Mouse (Mus musculus) heart, embryonic 13.5 days (tissue): Measurements from ENCODE around the gene Edem2. TPM values are rescaled to one million over a fixed set of nuclear protein-coding genes. Genes with fewer than 3 reads are reported as not detected.

ENCODE experiments used
- ATAC-seq: fragments of 200-750 bp; cut with Nextera tagmentation; 2 replicates; pipeline ENCODE4 v1.8.0; 2017; ENCODE audit warnings: moderate TSS enrichment; ENCODE audit not compliant: insufficient number of reproducible peaks, low FRiP score, low TSS enrichment; ENCODE audit errors: extremely low read depth
- H3K27ac ChIP-seq: fragments of 300-500 bp; sonication (generic); replicated peaks from 2 replicates; pipeline ENCODE4 v1.5.1; 2015; ENCODE audit warnings: moderate library complexity, mild to moderate bottlenecking, inconsistent platforms
- H3K27me3 ChIP-seq: fragments of 300-500 bp; sonication (generic); replicated peaks from 2 replicates; pipeline ENCODE4 v1.6.1; 2015; ENCODE audit warnings: mild to moderate bottlenecking, inconsistent platforms
- H3K36me3 ChIP-seq: fragments of 300-500 bp; sonication (generic); 2 replicates; pipeline ENCODE4 v1.6.1; 2015; ENCODE audit warnings: mild to moderate bottlenecking, inconsistent platforms
- H3K4me1 ChIP-seq: fragments of 300-500 bp; sonication (generic); 2 replicates; pipeline ENCODE4 v1.6.1; 2015; ENCODE audit warnings: inconsistent platforms
- H3K4me2 ChIP-seq: fragments of 300-500 bp; sonication (generic); 2 replicates; pipeline ENCODE4 v1.6.1; 2015; ENCODE audit warnings: inconsistent platforms, mild to moderate bottlenecking, moderate library complexity
- H3K4me3 ChIP-seq: fragments of 300-500 bp; sonication (generic); 2 replicates; pipeline ENCODE4 v1.5.1; 2015; ENCODE audit warnings: moderate library complexity, mild to moderate bottlenecking, inconsistent platforms
- H3K9ac ChIP-seq: fragments of 300-500 bp; sonication (generic); 2 replicates; pipeline ENCODE4 v1.6.1; 2015; ENCODE audit warnings: inconsistent platforms, mild to moderate bottlenecking, moderate library complexity
- H3K9me3 ChIP-seq: fragments of 300-500 bp; sonication (generic); 2 replicates; pipeline ENCODE4 v1.6.1; 2016; ENCODE audit warnings: inconsistent platforms
- whole genome bisulfite sequencing: fragments of 180-500 bp; shearing (Covaris S2); methylation state at CpG from one replicate; pipeline ENCODE4 v1.1.7; 2015; ENCODE audit warnings: mixed read lengths; 5-methylcytosine and 5-hydroxymethylcytosine counted together
- polyA plus RNA-seq: library from polyadenylated mRNA; unstranded; fragments of >200 nt; fragmentation: Nextera tagmentation; extraction: Ambion mirVana; gene quantifications from 2 replicates; pipeline ENCODE4 v1.2.1, GENCODE M21; 2015

The Edem2 gene
- polyA plus RNA-seq = 23.1 and 25.4 TPM in 2 replicates

DNA sequence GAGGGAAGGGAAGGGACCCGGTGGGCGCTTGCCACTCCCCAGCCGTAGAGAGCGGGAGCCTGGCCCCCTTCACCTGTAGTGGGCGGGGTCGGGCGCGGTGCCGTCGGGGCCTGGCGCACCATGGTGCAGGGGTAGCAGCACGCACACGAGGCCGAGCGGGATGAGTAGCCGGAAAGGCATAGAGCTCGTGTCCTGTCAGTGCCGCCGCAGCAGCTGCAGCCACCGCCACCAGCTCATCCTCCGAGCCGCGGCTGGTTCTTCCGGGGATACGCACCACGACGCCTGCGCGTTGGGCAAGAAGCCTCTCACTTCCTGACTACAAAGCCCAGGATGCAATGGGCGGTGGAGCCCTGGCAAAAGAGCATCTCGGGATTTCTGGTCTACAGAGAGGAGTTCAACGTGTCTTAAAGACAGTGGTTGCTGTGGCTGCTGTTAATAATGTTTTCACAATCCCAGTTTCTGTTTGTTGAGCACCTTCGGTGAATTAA is at the start of gene Edem2:
Gene Edem2, minus strand, starts transcription at position 318 of the 488 bp plus-strand sequence.
- Histone ChIP-seq H3K9me3 (no peaks in the 10 kb centered on the region), H3K9ac (peak within 1 kb of the TSS; percentile 88), H3K4me3 (peak within 1 kb of the TSS; percentile 87), H3K27me3 (no peaks in the 10 kb centered on the region), H3K27ac (no peak within 1 kb of the TSS), H3K4me1 (peaks cover 10% of the 10 kb centered on the region), H3K4me2 (peak within 1 kb of the TSS; percentile 93), H3K36me3 (peaks cover 9% of the 10 kb centered on the region)
- ATAC-seq = peak; percentile 61
- WGBS = under 1% methylated on average over 33 of the region's 33 CpGs

DNA sequence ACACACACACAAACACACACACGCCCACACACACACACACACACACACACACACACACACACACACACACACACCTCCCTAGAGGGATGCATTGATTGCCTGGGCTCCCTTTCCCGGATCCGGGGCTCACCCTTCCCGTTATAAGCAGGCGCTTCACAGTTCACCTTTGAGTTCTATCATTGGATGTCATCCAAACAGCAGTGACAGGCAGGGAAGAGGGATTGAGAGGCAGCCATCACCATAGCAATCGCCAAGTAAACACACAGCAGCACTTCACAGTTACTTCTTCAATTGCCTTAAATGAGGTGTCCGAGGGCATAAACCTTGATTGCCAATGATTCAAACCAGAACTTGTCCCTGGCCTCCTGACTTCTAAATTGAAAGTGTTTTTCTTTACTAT is 49.8 kb upstream of the Edem2 start:
- ATAC-seq = no peak
- Histone ChIP-seq H3K36me3 (no peaks in the 10 kb centered on the region), H3K4me3 (no peak overlapping the region), H3K27ac (no peak overlapping the region), H3K4me1 (peaks cover 9% of the 10 kb centered on the region), H3K4me2 (no peak overlapping the region), H3K9ac (no peak overlapping the region), H3K9me3 (no peaks in the 10 kb centered on the region; the same call in 1 of the 2 replicates), H3K27me3 (peaks cover 49% of the 10 kb centered on the region)
- WGBS = 55% methylated on average over 7 of the region's 7 CpGs

- H3K27ac ChIP-seq = no peak overlapping the region
- no peaks in the 10 kb centered on the region for H3K9me3 ChIP-seq
- H3K9ac ChIP-seq = no peak overlapping the region
- no peaks in the 10 kb centered on the region for H3K36me3 ChIP-seq
- ATAC-seq = no peak
- no peak overlapping the region for H3K4me3 ChIP-seq
- H3K4me2 ChIP-seq = no peak overlapping the region
- peaks cover 9% of the 10 kb centered on the region for H3K4me1 ChIP-seq
- H3K27me3 ChIP-seq = peaks cover 59% of the 10 kb centered on the region
- 48% methylated on average over 6 of the region's 6 CpGs for WGBS
Measured at GRCm38 (mm10) chr2:155778004-155778403, 48.7 kb upstream of the Edem2 start.

GRCm38 (mm10) chr2:155777688-155777985 is 48.4 kb upstream of the Edem2 start:
- H3K4me3 ChIP-seq = no peak overlapping the region
- H3K9me3 ChIP-seq = no peaks in the 10 kb centered on the region
- no peak for ATAC-seq
- H3K9ac ChIP-seq = no peak overlapping the region
- no peaks in the 10 kb centered on the region for H3K36me3 ChIP-seq
- 81% methylated on average over 4 of the region's 4 CpGs for WGBS
- no peak overlapping the region for H3K4me2 ChIP-seq
- peaks cover 63% of the 10 kb centered on the region for H3K27me3 ChIP-seq
- peaks cover 9% of the 10 kb centered on the region for H3K4me1 ChIP-seq
- no peak overlapping the region for H3K27ac ChIP-seq

- ATAC-seq = no peak
- no peak overlapping the region for H3K9ac ChIP-seq
- H3K27ac ChIP-seq = no peak overlapping the region
- H3K27me3 ChIP-seq = peaks cover 69% of the 10 kb centered on the region
- H3K4me2 ChIP-seq = no peak overlapping the region
- no peaks in the 10 kb centered on the region for H3K36me3 ChIP-seq
- H3K4me1 ChIP-seq = peaks cover 9% of the 10 kb centered on the region
- WGBS = 57% methylated on average over 10 of the region's 10 CpGs
- H3K9me3 ChIP-seq = no peaks in the 10 kb centered on the region
- no peak overlapping the region for H3K4me3 ChIP-seq
Measured at GRCm38 (mm10) chr2:155776824-155777687, 47.8 kb upstream of the Edem2 start.

DNA sequence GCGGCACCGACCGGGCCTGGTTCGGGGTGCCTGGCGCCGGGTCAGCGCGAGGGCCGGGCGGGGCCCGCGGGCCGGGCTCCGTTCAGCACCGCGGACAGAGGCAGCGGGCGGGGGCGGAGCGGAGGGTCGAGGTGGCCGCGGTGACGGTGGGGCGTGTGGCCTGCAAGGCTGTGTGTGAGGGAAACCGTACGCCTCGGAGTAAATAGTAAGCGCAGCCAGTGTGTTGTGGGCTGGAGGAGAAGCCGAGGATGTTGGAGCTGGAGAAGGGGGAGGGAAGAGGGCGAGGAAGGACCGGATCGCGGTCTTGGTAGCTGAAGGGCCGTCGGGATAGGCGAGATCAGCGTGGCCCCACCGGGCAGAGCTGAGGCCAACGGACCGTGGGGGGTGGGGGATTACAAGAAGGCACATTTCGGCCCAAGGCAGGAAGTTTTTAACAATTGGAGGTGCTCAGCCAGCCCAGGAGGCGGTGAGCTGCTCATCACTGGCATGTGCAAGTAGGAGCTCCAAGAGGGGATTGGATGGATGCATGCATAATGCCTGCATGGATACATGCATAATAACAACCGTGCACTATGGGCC is 46.5 kb upstream of the Edem2 start:
- H3K36me3 ChIP-seq = no peaks in the 10 kb centered on the region
- no peak overlapping the region for H3K27ac ChIP-seq
- H3K27me3 ChIP-seq = peaks cover 75% of the 10 kb centered on the region
- H3K4me3 ChIP-seq = peak overlapping the region; percentile 63
- H3K4me1 ChIP-seq = peaks cover 9% of the 10 kb centered on the region
- H3K9ac ChIP-seq = 0 out of 2 replicates have a peak overlapping the region, but pooled peaks have one; percentile 21
- ATAC-seq = no peak; the same call in 1 of the 2 replicates
- under 1% methylated on average over 43 of the region's 44 CpGs for WGBS
- H3K9me3 ChIP-seq = no peaks in the 10 kb centered on the region
- peak overlapping the region; percentile 94 for H3K4me2 ChIP-seq

- no peak within 1 kb of the TSS for H3K27ac ChIP-seq
- peaks cover 9% of the 10 kb centered on the region for H3K4me1 ChIP-seq
- peaks cover 78% of the 10 kb centered on the region for H3K27me3 ChIP-seq
- no peaks in the 10 kb centered on the region for H3K9me3 ChIP-seq
- 2% methylated on average over 71 of the region's 100 CpGs for WGBS
- peak within 1 kb of the TSS; percentile 94 for H3K4me2 ChIP-seq
- peak within 1 kb of the TSS; percentile 63 for H3K4me3 ChIP-seq
- ATAC-seq = no peak
- 0 out of 2 replicates have a peak within 1 kb of the TSS, but pooled peaks have one; percentile 50 for H3K9ac ChIP-seq
- no peaks in the 10 kb centered on the region for H3K36me3 ChIP-seq
Measured at GRCm38 (mm10) chr2:155774927-155775684, 45.8 kb upstream of the Edem2 start, which contains the start of gene Mmp24. TSS of gene Mmp24 (plus strand) at chr2:155775342.

GRCm38 (mm10) chr2:155774261-155774926 is 45.1 kb upstream of the Edem2 start:
- peaks cover 9% of the 10 kb centered on the region for H3K4me1 ChIP-seq
- no peak for ATAC-seq
- 53% methylated on average over 11 of the region's 11 CpGs for WGBS
- no peak overlapping the region for H3K27ac ChIP-seq
- H3K4me3 ChIP-seq = peak overlapping the region; percentile 63; the same call in 1 of the 2 replicates
- H3K9ac ChIP-seq = no peak overlapping the region
- H3K9me3 ChIP-seq = no peaks in the 10 kb centered on the region
- H3K36me3 ChIP-seq = no peaks in the 10 kb centered on the region
- peaks cover 79% of the 10 kb centered on the region for H3K27me3 ChIP-seq
- peak overlapping the region; percentile 94 for H3K4me2 ChIP-seq

DNA sequence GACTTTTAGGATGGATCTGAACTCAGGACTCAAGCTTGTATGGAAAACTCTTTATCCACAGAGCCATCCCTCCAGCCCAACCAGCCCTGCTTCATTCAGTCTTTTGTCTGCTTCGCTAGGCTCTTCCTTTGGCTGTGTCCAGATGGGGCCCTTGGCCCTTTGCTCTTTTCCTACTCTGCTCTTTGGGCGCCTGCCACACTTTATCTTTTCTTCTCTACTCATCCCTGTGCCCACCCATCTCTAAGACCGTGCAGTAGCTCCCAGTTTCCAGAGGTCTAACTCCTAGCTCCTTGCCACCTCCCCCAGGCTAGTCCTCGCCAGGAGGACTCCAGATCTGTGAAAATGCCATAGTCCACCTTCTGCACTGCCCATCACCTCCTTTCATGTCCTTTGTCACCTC is 44.4 kb upstream of the Edem2 start:
- H3K9me3 ChIP-seq = no peaks in the 10 kb centered on the region
- no peak for ATAC-seq
- H3K9ac ChIP-seq = no peak overlapping the region
- no peaks in the 10 kb centered on the region for H3K36me3 ChIP-seq
- H3K27me3 ChIP-seq = peaks cover 86% of the 10 kb centered on the region
- no peak overlapping the region for H3K27ac ChIP-seq
- peaks cover 9% of the 10 kb centered on the region for H3K4me1 ChIP-seq
- 63% methylated on average over 4 of the region's 4 CpGs for WGBS
- no peak overlapping the region for H3K4me3 ChIP-seq
- no peak overlapping the region for H3K4me2 ChIP-seq

- Histone ChIP-seq H3K36me3 (no peaks in the 10 kb centered on the region), H3K4me3 (no peak overlapping the region), H3K9ac (0 out of 2 replicates have a peak overlapping the region, but pooled peaks have one; percentile 42), H3K4me2 (peak overlapping the region; percentile 42; the same call in 1 of the 2 replicates), H3K9me3 (no peaks in the 10 kb centered on the region), H3K27me3 (peaks cover 36% of the 10 kb centered on the region), H3K27ac (no peak overlapping the region), H3K4me1 (no peaks in the 10 kb centered on the region)
- no peak for ATAC-seq
- WGBS = 41% methylated on average over 13 of the region's 13 CpGs
Measured at GRCm38 (mm10) chr2:155764679-155765418, 35.6 kb upstream of the Edem2 start.
